Mouse (Mus musculus): ENCODE measurements around the gene Rap1a. TPM values are rescaled to one million over a fixed set of nuclear protein-coding genes. Genes with fewer than 3 reads are reported as not detected.

The Rap1a gene
- polyA plus RNA-seq, 1 experiment from 2014 or later, result 81.6 TPM

DNA sequence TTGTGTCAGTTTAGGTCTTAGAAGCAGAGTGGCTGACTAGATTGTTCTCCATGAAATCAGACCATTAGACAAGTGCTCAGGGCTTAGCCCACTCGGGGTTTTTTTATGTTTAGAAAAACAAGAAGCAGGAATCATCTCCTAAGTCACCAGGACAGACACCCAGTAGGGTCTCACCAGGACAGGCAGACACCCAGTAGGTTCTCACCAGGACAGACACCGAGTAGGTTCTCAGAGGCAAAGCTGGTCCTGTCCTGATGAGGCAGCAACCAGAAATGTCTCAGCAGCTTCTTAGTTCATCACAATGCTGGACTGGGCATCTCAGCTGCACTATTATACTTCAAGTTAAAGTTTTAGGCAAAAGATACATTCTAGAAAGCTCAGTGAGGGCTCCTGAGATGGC, 23.6 kb upstream of the Rap1a start:
- ATAC-seq (replicated peaks; ENCODE audit: low FRiP score, low TSS enrichment, low read depth) (no peak), DNase-seq (ENCODE audit: low spot score) (no peak)
- H3K9me3 ChIP-seq (ENCODE audit: control insufficient read depth, low read length), result no peaks in the 10 kb centered on the region
- no peak overlapping the region for H3K27ac ChIP-seq (ENCODE audit: low read depth)
- no peak overlapping the region for H3K4me2 ChIP-seq (ENCODE audit: low read length)
- no peak overlapping the region for H3K9ac ChIP-seq (ENCODE audit: low read length)
- H3K36me3 ChIP-seq (ENCODE audit: control insufficient read depth, insufficient read depth, low read length), result no peaks in the 10 kb centered on the region
- H3K4me3 ChIP-seq (ENCODE audit: low read depth, low read length), result no peak overlapping the region
- H3K27me3 ChIP-seq (replicated peaks; ENCODE audit: control insufficient read depth, insufficient read depth, low read length), result no peaks in the 10 kb centered on the region
- no peaks in the 10 kb centered on the region for H3K4me1 ChIP-seq (replicated peaks; ENCODE audit: control insufficient read depth, insufficient read depth, low read length)
- 59% methylated on average over 2 of the region's 2 CpGs for WGBS

- no peaks in the 10 kb centered on the region for H3K36me3 ChIP-seq (ENCODE audit: control insufficient read depth, insufficient read depth, low read length)
- no peak for DNase-seq (ENCODE audit: low spot score)
- ATAC-seq (replicated peaks; ENCODE audit: low FRiP score, low TSS enrichment, low read depth), result no peak
- H3K4me3 ChIP-seq (ENCODE audit: low read depth, low read length), result no peak overlapping the region
- H3K9me3 ChIP-seq (ENCODE audit: control insufficient read depth, low read length), result no peaks in the 10 kb centered on the region
- no peaks in the 10 kb centered on the region for H3K27me3 ChIP-seq (replicated peaks; ENCODE audit: control insufficient read depth, insufficient read depth, low read length)
- H3K4me2 ChIP-seq (ENCODE audit: low read length), result no peak overlapping the region
- no peak overlapping the region for H3K27ac ChIP-seq (ENCODE audit: low read depth)
- WGBS, result 40% methylated on average over 5 of the region's 5 CpGs
- no peaks in the 10 kb centered on the region for H3K4me1 ChIP-seq (replicated peaks; ENCODE audit: control insufficient read depth, insufficient read depth, low read length)
- H3K9ac ChIP-seq (ENCODE audit: low read length), result no peak overlapping the region
Observed at GRCm38 (mm10) chr3:105824103-105824502, 23.0 kb upstream of the Rap1a start.

DNA sequence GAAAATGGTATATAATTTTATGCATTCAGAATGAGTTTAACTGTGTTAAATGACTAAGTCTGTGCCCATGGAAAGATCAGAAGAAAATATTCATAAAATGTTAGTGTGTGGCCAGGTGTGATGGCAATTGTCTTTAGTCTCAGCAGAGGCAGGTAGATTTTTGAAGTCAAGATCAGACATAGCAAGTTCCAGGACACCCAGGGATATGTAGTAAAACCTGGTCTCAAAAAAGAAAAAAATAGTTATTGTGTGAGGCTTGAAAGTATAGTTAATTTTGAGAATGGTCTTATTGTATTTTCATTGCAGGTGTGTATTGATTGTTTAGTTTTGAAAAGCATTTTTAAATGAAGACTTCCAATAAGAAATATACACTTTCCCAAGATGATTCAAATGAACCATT, 22.5 kb upstream of the Rap1a start:
- Histone ChIP-seq H3K4me1 (replicated peaks; ENCODE audit: control insufficient read depth, insufficient read depth, low read length) (no peaks in the 10 kb centered on the region), H3K9ac (ENCODE audit: low read length) (no peak overlapping the region), H3K4me2 (ENCODE audit: low read length) (no peak overlapping the region), H3K9me3 (ENCODE audit: control insufficient read depth, low read length) (no peaks in the 10 kb centered on the region), H3K27ac (ENCODE audit: low read depth) (no peak overlapping the region), H3K36me3 (ENCODE audit: control insufficient read depth, insufficient read depth, low read length) (no peaks in the 10 kb centered on the region), H3K4me3 (ENCODE audit: low read depth, low read length) (no peak overlapping the region), H3K27me3 (replicated peaks; ENCODE audit: control insufficient read depth, insufficient read depth, low read length) (no peaks in the 10 kb centered on the region)
- no peak for DNase-seq (ENCODE audit: low spot score)
- no peak for ATAC-seq (replicated peaks; ENCODE audit: low FRiP score, low TSS enrichment, low read depth)

- Histone ChIP-seq H3K4me1 (replicated peaks; ENCODE audit: control insufficient read depth, insufficient read depth, low read length) (no peaks in the 10 kb centered on the region), H3K9ac (ENCODE audit: low read length) (no peak overlapping the region), H3K4me2 (ENCODE audit: low read length) (no peak overlapping the region), H3K27ac (ENCODE audit: low read depth) (no peak overlapping the region), H3K9me3 (ENCODE audit: control insufficient read depth, low read length) (no peaks in the 10 kb centered on the region), H3K27me3 (replicated peaks; ENCODE audit: control insufficient read depth, insufficient read depth, low read length) (no peaks in the 10 kb centered on the region), H3K4me3 (ENCODE audit: low read depth, low read length) (no peak overlapping the region), H3K36me3 (ENCODE audit: control insufficient read depth, insufficient read depth, low read length) (no peaks in the 10 kb centered on the region)
- ATAC-seq (replicated peaks; ENCODE audit: low FRiP score, low TSS enrichment, low read depth), result no peak
- DNase-seq (ENCODE audit: low spot score), result no peak
- WGBS, result 88% methylated on average over 3 of the region's 3 CpGs
Observed at GRCm38 (mm10) chr3:105821504-105821903, 20.4 kb upstream of the Rap1a start.

DNA sequence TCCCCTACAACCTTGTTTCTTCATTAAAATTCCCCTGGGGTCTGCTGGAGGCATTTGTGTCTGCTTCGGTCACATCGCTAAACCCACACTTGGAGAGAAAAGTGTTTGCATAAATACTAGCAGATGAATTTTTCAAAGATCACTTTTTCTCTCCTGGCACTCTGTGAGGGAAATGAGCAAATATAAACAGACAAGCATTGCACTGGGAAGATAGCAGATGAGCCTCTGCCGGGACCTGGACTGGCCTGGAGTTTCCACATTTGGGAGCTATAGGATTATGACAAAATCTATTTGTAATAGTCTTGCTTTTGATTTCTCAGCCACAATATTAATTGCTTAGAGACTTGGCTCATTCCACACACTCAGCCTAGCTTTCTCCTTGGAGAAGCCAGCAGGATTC, 19.1 kb upstream of the Rap1a start:
- no peak for ATAC-seq (replicated peaks; ENCODE audit: low FRiP score, low TSS enrichment, low read depth)
- WGBS, result 61% methylated on average over 3 of the region's 3 CpGs
- Histone ChIP-seq H3K27me3 (replicated peaks; ENCODE audit: control insufficient read depth, insufficient read depth, low read length) (no peaks in the 10 kb centered on the region), H3K9ac (ENCODE audit: low read length) (no peak overlapping the region), H3K36me3 (ENCODE audit: control insufficient read depth, insufficient read depth, low read length) (no peaks in the 10 kb centered on the region), H3K4me1 (replicated peaks; ENCODE audit: control insufficient read depth, insufficient read depth, low read length) (no peaks in the 10 kb centered on the region), H3K27ac (ENCODE audit: low read depth) (no peak overlapping the region), H3K9me3 (ENCODE audit: control insufficient read depth, low read length) (no peaks in the 10 kb centered on the region), H3K4me3 (ENCODE audit: low read depth, low read length) (no peak overlapping the region), H3K4me2 (ENCODE audit: low read length) (no peak overlapping the region)
- no peak for DNase-seq (ENCODE audit: low spot score)

DNA sequence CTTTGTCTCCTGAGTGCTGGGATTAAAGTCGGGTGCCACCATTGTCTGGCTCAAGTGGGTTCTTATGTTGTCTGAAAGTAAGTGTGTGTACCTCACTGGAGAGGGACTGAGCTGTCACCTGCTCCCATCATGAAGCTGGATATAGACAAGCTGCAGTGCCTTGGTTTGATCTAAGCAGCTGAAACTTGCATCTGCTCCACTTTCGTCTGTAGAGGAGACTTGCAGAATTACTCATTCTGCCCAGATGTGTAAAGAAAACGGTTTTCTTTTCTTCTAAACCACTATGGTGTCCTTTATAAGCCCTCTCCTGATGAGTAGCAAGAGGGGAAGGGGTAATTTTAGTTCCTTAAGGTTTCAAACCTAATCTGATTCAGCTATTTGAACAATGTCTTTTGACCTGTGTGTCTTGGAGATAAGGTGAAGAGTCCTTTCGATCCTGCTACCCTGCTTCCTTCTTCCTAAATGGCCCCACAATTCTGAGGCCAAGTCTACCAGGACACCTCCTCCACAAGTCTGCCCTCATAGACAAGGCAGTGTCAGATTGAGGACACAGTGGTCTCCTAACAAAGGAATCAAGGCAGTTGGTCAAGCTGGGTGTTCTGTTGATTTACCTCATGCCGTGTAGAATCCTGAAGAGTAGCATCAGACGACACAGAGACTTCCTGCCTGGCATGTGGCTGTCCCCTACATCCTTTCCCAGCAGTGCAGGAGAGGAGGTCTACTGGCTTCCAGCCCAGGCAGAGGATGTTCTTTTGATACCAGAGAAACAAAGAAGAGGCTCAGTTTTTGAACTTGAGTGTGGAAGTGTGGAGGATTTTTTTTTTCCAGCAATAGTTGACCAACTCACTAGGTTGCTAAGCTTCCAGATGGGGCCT, 17.2 kb upstream of the Rap1a start:
- Histone ChIP-seq H3K4me2 (ENCODE audit: low read length) (no peak overlapping the region), H3K4me1 (replicated peaks; ENCODE audit: control insufficient read depth, insufficient read depth, low read length) (no peaks in the 10 kb centered on the region), H3K9ac (ENCODE audit: low read length) (no peak overlapping the region), H3K27ac (ENCODE audit: low read depth) (no peak overlapping the region), H3K9me3 (ENCODE audit: control insufficient read depth, low read length) (no peaks in the 10 kb centered on the region), H3K36me3 (ENCODE audit: control insufficient read depth, insufficient read depth, low read length) (no peaks in the 10 kb centered on the region), H3K4me3 (ENCODE audit: low read depth, low read length) (no peak overlapping the region), H3K27me3 (replicated peaks; ENCODE audit: control insufficient read depth, insufficient read depth, low read length) (no peaks in the 10 kb centered on the region)
- ATAC-seq (replicated peaks; ENCODE audit: low FRiP score, low TSS enrichment, low read depth), result no peak
- DNase-seq (ENCODE audit: low spot score), result no peak
- 64% methylated on average over 6 of the region's 6 CpGs for WGBS

- WGBS, result 53% methylated on average over 8 of the region's 8 CpGs
- Histone ChIP-seq H3K27ac (ENCODE audit: low read depth) (no peak overlapping the region), H3K36me3 (ENCODE audit: control insufficient read depth, insufficient read depth, low read length) (no peaks in the 10 kb centered on the region), H3K4me3 (ENCODE audit: low read depth, low read length) (no peak overlapping the region), H3K4me1 (replicated peaks; ENCODE audit: control insufficient read depth, insufficient read depth, low read length) (no peaks in the 10 kb centered on the region; the same call in 1 of the 2 replicates), H3K4me2 (ENCODE audit: low read length) (no peak overlapping the region), H3K9me3 (ENCODE audit: control insufficient read depth, low read length) (no peaks in the 10 kb centered on the region), H3K9ac (ENCODE audit: low read length) (no peak overlapping the region), H3K27me3 (replicated peaks; ENCODE audit: control insufficient read depth, insufficient read depth, low read length) (no peaks in the 10 kb centered on the region)
- ATAC-seq (replicated peaks; ENCODE audit: low FRiP score, low TSS enrichment, low read depth) (no peak), DNase-seq (ENCODE audit: low spot score) (no peak)
Observed at GRCm38 (mm10) chr3:105816089-105816488, 15.0 kb upstream of the Rap1a start.

- DNase-seq (ENCODE audit: low spot score) (no peak), ATAC-seq (replicated peaks; ENCODE audit: low FRiP score, low TSS enrichment, low read depth) (no peak)
- 58% methylated on average over 10 of the region's 10 CpGs for WGBS
Observed at GRCm38 (mm10) chr3:105815236-105815904, 14.2 kb upstream of the Rap1a start.

More at GRCm38 (mm10) chr3:105815236-105815904, 14.2 kb upstream of the Rap1a start:
- Histone ChIP-seq H3K4me1 (replicated peaks; ENCODE audit: control insufficient read depth, insufficient read depth, low read length) (no peaks in the 10 kb centered on the region; the same call in 1 of the 2 replicates), H3K9me3 (ENCODE audit: control insufficient read depth, low read length) (no peaks in the 10 kb centered on the region), H3K27ac (ENCODE audit: low read depth) (no peak overlapping the region), H3K4me3 (ENCODE audit: low read depth, low read length) (no peak overlapping the region), H3K9ac (ENCODE audit: low read length) (no peak overlapping the region), H3K4me2 (ENCODE audit: low read length) (no peak overlapping the region), H3K36me3 (ENCODE audit: control insufficient read depth, insufficient read depth, low read length) (no peaks in the 10 kb centered on the region), H3K27me3 (replicated peaks; ENCODE audit: control insufficient read depth, insufficient read depth, low read length) (no peaks in the 10 kb centered on the region)

Measured in intestine, embryonic 14.5 days (tissue).